Mouse (Mus musculus) embryonic facial prominence, embryonic 10.5 days (tissue): ENCODE results near the gene Clybl. TPM values are rescaled to one million over a fixed set of nuclear protein-coding genes. Genes with fewer than 3 reads are reported as not detected.
A peak's percentile ranks its signal among the peaks of the same experiment; 100 is the strongest.

ENCODE experiments used
- DNase-seq: peaks from one replicate; pipeline ENCODE4 v3.0.0-alpha.2; 2017; ENCODE audit warnings: low spot score
- H3K27ac ChIP-seq: fragments of 300-500 bp; sonication (generic); replicated peaks from 2 replicates; pipeline ENCODE4 v1.5.1; 2016; ENCODE audit warnings: mild to moderate bottlenecking
- H3K27me3 ChIP-seq: fragments of 300-500 bp; sonication (generic); replicated peaks from 2 replicates; pipeline ENCODE4 v1.6.1; 2016; ENCODE audit warnings: low read depth, mild to moderate bottlenecking; ENCODE audit not compliant: poor library complexity, severe bottlenecking
- H3K36me3 ChIP-seq: fragments of 300-500 bp; sonication (generic); replicated peaks from 2 replicates; pipeline ENCODE4 v1.6.1; 2016; ENCODE audit warnings: mild to moderate bottlenecking, moderate library complexity
- H3K4me1 ChIP-seq: fragments of 300-500 bp; sonication (generic); 2 replicates; pipeline ENCODE4 v1.6.1; 2016
- H3K4me3 ChIP-seq: fragments of 300-500 bp; sonication (generic); 2 replicates; pipeline ENCODE4 v1.5.1; 2016; ENCODE audit warnings: mild to moderate bottlenecking, moderate library complexity
- H3K9me3 ChIP-seq: fragments of 300-500 bp; sonication (generic); 2 replicates; pipeline ENCODE4 v1.6.1; 2016; ENCODE audit warnings: mild to moderate bottlenecking
- WGBS: fragments of 180-500 bp; shearing (Covaris S2); methylation state at CpG from one replicate; pipeline ENCODE4 v1.1.7; 2016; 5-methylcytosine and 5-hydroxymethylcytosine counted together
- polyA plus RNA-seq: library from polyadenylated mRNA; unstranded; fragments of >200 nt; fragmentation: Nextera tagmentation; extraction: Ambion mirVana; gene quantifications from 2 replicates; pipeline ENCODE4 v1.2.1, GENCODE M21; 2016

The Clybl gene
- polyA plus RNA-seq, 1 experiment from 2014 or later: 21.8 TPM

DNA sequence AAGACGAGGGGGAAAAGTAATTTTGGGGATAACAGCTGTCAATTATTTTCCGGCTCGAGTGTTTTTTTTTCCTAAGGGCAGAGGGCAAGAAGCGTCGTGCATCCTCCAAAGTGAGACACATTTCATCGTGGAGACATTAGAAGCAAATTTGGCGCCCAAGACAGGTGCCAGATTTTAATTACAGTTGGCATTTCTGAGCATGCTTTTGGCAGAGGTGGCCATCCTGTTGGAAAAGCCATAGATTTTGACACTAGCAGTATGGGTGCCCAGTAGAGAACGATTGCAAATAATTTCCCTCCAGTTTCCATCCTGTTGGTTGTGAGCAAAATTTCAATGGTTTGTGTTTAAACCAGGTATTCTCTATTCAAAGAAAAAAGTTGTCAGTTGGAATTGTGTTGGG is 32.1 kb downstream of the Clybl start:
- no peak for DNase-seq
- H3K27me3 ChIP-seq: no peaks in the 10 kb centered on the region
- no peak overlapping the region for H3K27ac ChIP-seq
- no peaks in the 10 kb centered on the region for H3K36me3 ChIP-seq
- no peaks in the 10 kb centered on the region for H3K4me1 ChIP-seq
- no peak overlapping the region for H3K4me3 ChIP-seq
- WGBS: 64% methylated on average over 8 of the region's 8 CpGs
- no peaks in the 10 kb centered on the region for H3K9me3 ChIP-seq

DNA sequence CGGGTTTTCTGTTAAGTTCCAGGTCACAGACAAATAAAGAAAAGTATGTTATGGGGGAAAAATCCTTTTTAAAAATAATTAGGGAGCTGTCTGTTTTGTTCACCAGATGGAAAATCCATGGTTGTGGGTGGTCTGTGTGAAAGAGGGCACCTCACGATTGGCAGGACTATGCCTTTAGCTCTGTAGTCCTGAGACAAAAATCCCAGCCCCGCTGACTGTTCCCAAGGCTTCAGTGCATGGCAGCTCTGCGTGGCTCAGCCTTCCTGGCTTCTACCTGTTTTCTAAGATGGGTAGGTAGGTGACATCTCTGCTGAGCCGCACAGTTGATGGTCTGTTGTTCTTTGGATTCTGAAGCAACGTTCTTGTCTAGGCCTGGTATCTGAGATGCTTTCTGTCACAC is 32.6 kb downstream of the Clybl start:
- no peak overlapping the region for H3K4me3 ChIP-seq
- H3K27ac ChIP-seq: no peak overlapping the region
- no peaks in the 10 kb centered on the region for H3K27me3 ChIP-seq
- no peak for DNase-seq
- WGBS: 87% methylated on average over 6 of the region's 6 CpGs
- peaks cover under 1% of the 10 kb centered on the region; the same call in 1 of the 2 replicates for H3K9me3 ChIP-seq
- no peaks in the 10 kb centered on the region for H3K4me1 ChIP-seq
- H3K36me3 ChIP-seq: no peaks in the 10 kb centered on the region

DNA sequence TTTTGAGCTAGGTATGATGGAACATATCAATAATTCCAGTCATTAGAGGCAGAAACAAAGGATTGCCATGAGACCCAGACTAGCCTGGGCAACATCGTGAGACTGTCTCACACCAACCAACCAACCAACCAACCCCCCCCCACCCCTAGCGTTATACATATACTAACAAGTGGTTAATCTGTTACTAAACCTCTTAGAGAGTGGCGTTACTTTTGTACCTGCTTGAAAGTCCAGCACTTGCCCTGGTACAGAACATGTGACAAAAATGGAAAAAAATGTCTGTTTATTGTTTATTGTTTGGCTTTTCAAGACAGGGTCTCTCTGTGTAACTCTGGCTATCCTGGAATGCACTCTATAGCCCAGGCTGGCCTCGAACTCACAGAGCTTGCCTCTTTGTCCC is 35.7 kb downstream of the Clybl start:
- WGBS: 87% methylated on average over 4 of the region's 4 CpGs
- no peaks in the 10 kb centered on the region for H3K4me1 ChIP-seq
- no peak for DNase-seq
- no peak overlapping the region for H3K27ac ChIP-seq
- peaks cover 6% of the 10 kb centered on the region; the same call in 1 of the 2 replicates for H3K9me3 ChIP-seq
- no peak overlapping the region for H3K4me3 ChIP-seq
- H3K36me3 ChIP-seq: no peaks in the 10 kb centered on the region
- H3K27me3 ChIP-seq: no peaks in the 10 kb centered on the region

DNA sequence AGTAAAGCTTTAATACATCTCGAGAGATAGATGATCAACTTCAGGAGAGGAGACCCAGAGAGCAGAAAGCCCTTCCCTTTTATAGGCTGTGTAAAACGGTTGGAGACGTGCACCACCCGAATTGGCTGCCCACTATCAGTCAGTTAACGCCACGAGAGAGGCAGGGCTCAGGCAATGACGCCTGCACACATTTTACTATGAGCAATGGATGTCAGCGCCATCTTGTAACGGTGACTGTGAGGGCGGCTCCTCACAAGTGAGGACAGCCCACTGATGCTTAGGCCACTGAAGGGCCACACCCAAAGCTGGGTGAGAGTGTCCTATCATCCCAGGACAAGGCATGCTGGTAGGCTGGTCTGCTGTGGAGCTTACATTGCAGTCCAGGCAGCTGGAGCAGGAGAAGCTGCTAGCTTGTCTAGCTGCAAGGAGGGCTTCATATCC is 41.5 kb downstream of the Clybl start:
- H3K4me3 ChIP-seq: no peak overlapping the region
- no peaks in the 10 kb centered on the region for H3K36me3 ChIP-seq
- peaks cover 38% of the 10 kb centered on the region for H3K4me1 ChIP-seq
- H3K9me3 ChIP-seq: peaks cover 6% of the 10 kb centered on the region; the same call in 1 of the 2 replicates
- no peak for DNase-seq
- peaks cover 46% of the 10 kb centered on the region for H3K27me3 ChIP-seq
- H3K27ac ChIP-seq: no peak overlapping the region
- 76% methylated on average over 10 of the region's 10 CpGs for WGBS

DNA sequence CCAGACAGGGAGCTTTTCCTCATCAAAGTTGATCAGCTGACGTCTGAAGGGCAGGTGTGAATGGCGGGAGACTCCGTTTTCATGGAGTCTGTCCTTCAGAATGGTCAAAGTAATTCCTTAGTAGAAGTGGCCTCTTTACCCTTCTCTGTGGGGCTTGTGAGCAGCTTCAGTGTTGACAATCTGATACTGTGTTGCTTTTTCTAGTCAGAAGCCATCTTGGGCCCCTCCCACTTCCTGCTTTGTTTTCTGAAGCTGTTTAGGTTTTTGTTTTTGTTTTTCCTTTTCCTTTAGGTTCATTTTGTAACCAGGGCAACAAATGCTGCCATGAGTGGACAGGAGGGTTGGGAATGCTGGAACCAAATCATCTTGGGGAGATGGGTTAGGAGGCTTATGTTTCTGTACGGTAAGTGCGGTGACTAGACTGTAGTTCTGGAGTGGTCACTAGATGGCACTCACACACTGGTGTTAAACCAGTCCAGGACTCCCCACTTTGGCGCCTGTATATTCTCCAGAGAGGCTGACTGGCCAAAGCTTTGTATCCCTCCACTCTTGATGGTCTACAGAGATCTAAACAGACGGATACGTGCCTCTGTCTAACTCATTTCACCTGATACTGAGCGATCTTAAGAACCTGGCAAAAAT is 42.1 kb downstream of the Clybl start:
- peaks cover 40% of the 10 kb centered on the region for H3K4me1 ChIP-seq
- peak; percentile 78 for DNase-seq
- no peaks in the 10 kb centered on the region for H3K36me3 ChIP-seq
- no peak overlapping the region for H3K27ac ChIP-seq
- H3K27me3 ChIP-seq: peaks cover 49% of the 10 kb centered on the region
- no peak overlapping the region for H3K4me3 ChIP-seq
- 19% methylated on average over 9 of the region's 9 CpGs for WGBS
- peaks cover 6% of the 10 kb centered on the region; the same call in 1 of the 2 replicates for H3K9me3 ChIP-seq

DNA sequence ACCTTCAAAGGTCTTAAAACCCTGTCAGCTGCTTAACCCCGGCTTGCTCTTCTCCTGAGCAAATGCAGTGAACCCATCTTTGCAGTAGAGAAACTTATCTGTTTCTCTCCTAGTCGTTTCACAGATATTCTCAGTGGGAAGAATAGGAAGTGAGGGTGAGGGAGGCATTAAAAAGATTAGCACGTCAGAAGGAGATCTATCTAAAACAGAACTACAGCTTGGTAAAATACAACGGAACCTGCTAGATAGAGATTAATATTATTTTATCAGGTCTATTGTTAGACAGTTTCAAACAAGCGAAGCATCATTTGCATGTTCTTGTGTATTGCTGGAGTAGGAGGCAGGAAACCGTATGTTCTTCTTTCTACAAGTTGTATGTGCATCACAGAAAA is 42.6 kb downstream of the Clybl start:
- H3K36me3 ChIP-seq: no peaks in the 10 kb centered on the region

DNA sequence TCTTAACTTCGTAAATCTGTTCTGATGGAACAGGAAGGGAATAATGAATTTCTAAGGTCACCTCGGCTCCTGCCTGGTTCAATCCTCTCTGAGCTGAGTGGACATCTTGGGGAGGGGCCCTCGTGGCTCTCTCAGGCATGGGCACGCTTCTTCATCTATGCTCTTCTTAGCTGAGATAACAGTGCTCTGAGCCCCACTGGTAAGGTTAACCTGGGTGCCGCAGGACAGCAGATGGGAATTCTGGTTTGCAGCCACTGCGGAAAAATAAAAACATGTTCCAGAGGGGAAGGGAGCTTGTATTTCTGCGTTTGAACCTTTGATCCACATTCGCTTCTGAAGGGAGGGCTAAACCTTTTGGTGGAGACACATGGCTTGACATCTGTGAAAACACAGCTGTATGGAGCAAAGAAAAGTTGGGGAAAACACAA is 43.0 kb downstream of the Clybl start:
- Histone ChIP-seq H3K27ac (no peak overlapping the region), H3K9me3 (peaks cover 2% of the 10 kb centered on the region; the same call in 1 of the 2 replicates), H3K27me3 (peaks cover 58% of the 10 kb centered on the region), H3K36me3 (no peaks in the 10 kb centered on the region), H3K4me1 (peaks cover 48% of the 10 kb centered on the region), H3K4me3 (no peak overlapping the region)
- DNase-seq: no peak
- WGBS: 28% methylated on average over 8 of the region's 8 CpGs

More for the DNA sequence above, 42.6 kb downstream of the Clybl start:
- Histone ChIP-seq H3K9me3 (peaks cover 6% of the 10 kb centered on the region; the same call in 1 of the 2 replicates), H3K4me3 (no peak overlapping the region), H3K27ac (no peak overlapping the region), H3K4me1 (peaks cover 45% of the 10 kb centered on the region), H3K27me3 (peaks cover 54% of the 10 kb centered on the region)
- 44% methylated on average over 6 of the region's 6 CpGs for WGBS
- no peak for DNase-seq

DNA sequence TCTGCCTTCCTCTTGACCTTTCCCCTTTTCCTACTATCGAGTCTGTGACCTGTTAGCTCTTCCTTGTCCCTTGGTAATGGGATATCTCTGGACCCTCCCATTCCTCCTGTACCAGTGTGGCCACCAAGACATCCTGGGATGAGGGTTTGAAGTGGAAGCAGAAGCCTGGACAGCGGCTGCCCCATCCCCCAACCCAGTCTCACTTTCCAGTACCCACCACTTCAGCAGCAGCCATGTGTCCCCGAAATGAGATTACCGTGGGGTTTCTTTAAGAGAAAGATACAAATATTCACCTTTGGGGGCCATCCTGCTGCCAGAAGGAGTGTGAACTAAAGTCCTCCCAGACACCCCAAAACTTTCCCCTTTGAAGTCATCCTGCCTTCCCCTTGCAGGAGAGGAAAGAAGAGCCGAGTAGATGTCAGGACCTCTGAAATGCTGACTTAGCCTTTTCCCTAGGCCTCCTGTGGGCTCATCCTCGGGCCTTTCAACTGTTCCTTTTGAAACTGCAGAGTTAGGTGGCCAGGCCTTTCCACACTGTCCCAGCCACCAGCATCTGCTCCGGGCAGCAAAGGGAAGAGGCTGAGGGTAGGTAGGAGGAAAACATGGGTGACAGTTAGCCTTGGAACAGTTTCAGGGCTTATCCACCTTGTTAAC is 44.1 kb downstream of the Clybl start:
- peaks cover 69% of the 10 kb centered on the region for H3K27me3 ChIP-seq
- H3K4me1 ChIP-seq: peaks cover 52% of the 10 kb centered on the region

DNA sequence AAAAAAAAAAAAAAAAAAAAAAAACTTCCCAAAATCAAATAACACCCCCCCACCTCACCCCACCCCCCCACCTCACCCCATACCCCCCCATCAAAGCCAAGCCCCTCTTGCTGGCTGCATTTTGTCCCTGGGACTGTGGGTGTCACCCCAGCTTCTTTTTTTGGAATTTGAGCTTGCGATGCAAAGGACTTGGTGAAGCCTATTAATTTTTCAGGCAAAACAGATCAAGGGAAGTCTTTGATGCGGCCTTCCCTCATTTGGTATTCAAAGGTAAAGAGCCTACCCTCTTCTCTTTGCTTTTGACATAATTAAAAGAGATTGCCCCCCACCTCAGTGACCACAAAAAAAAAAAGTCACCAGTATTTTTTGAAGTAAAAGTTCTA is 44.6 kb downstream of the Clybl start:
- WGBS: 46% methylated on average over 2 of the region's 2 CpGs
- no peak overlapping the region for H3K27ac ChIP-seq
- no peaks in the 10 kb centered on the region for H3K9me3 ChIP-seq
- peaks cover 74% of the 10 kb centered on the region for H3K27me3 ChIP-seq
- peaks cover 55% of the 10 kb centered on the region for H3K4me1 ChIP-seq
- DNase-seq: no peak
- H3K4me3 ChIP-seq: no peak overlapping the region
- no peaks in the 10 kb centered on the region for H3K36me3 ChIP-seq

More for the DNA sequence above, 44.1 kb downstream of the Clybl start:
- WGBS: 4% methylated on average over 7 of the region's 7 CpGs
- Histone ChIP-seq H3K9me3 (no peaks in the 10 kb centered on the region), H3K4me3 (no peak overlapping the region), H3K36me3 (no peaks in the 10 kb centered on the region), H3K27ac (no peak overlapping the region)
- DNase-seq: no peak

DNA sequence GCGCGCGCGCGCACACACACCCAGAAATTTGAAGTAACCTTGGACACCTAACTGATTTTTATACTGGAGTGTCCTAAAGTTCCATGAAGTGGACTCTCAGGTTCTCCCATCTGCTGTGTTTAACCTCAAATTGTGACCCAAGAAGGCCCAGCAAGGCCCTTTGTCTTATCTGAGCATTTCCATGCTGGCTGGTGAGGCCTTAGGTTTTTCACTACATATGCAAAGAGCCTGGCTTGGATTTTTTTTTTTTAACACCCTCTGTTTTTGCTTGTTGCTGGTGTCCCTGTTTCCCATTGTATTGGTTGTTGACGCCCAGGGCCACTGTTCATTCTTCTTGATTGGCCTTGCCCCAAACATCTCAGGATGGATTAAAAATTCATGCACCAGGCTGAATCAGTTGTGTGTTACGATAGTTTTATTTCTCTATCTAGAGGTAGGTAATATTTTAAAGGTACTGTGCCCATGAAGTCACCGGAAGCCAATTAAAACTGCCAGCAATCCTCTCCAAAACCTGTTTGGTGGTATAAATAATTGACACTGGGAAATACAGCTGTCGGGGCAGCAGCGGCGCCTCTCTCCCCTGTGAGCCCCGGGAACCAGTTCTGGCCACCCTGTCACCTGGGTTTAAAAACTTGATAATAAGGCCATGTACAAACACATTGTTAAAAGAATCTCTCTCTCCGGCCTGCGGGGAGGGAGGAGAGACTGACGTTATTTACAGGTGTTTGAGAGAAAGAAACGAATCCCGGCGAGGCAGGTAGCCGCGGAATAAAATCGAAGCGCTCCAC is 45.4 kb downstream of the Clybl start:
- DNase-seq: no peak
- Histone ChIP-seq H3K27me3 (peaks cover 81% of the 10 kb centered on the region), H3K4me1 (peaks cover 55% of the 10 kb centered on the region), H3K9me3 (no peaks in the 10 kb centered on the region), H3K4me3 (no peak overlapping the region), H3K36me3 (no peaks in the 10 kb centered on the region), H3K27ac (no peak overlapping the region; the same call in 1 of the 2 replicates)
- 39% methylated on average over 22 of the region's 22 CpGs for WGBS

DNA sequence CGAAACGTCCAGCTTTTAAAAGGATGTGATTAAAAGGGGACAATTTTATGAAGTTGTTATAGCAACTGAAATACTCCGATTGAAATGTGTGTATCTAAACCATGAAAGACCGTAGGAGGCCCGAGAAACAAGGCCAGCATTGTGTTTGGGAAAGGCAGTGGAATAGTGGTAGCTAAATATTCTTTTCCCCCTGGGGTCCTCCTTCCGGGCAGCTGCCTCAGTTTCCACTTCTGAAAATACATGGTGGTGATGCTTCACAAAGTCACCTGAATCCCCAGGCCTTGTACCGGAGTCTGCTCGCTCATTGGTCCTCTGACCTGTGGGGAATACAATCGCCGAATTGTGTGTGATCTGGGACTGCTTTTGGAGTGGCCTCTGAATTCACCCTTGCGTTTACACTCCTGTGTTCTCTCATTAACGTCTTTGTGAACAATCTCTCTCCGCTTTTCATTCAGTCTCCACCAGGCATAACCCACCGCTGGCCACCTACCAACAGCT is 46.0 kb downstream of the Clybl start:
- 14% methylated on average over 14 of the region's 14 CpGs for WGBS
- no peak overlapping the region for H3K4me3 ChIP-seq
- H3K36me3 ChIP-seq: no peaks in the 10 kb centered on the region
- peaks cover 84% of the 10 kb centered on the region for H3K27me3 ChIP-seq
- no peak overlapping the region for H3K27ac ChIP-seq
- H3K9me3 ChIP-seq: no peaks in the 10 kb centered on the region
- DNase-seq: peak; percentile 45
- peaks cover 55% of the 10 kb centered on the region for H3K4me1 ChIP-seq

DNA sequence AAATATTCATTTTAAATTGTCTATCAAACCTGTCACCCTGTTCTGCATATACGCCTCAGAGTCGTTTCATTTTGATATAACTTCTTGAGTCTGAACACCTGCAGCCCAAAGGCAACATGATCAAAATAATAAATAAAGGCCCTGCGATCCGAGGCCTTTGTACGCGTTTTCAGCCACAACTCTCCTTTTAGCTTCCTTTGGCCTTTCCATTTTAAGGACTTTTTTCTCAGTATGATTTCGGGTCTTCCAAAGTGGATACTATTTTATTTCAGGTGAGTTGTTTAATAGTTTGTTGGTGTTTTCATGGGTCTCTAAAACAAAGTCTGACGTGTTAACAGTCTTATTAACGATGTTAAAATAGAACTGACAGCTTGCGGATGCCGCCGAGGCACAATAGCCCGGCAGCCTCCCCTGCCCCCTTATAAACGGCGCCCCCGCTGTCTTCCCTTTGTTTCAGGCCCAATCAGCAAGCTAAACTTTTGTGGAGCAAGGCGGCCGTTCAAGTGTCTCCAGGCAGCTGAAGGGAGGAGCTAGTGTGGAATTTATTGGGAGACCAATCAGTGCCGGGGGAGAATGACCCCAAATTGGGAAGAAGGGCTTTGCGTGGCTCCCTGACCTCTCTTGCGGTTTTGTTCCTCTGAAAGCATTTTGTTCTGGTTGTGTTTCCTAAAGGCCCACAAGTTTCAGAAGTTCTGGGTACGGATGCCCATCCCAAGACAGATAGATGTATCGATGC is 47.5 kb downstream of the Clybl start:
- Histone ChIP-seq H3K4me1 (peaks cover 52% of the 10 kb centered on the region), H3K36me3 (no peaks in the 10 kb centered on the region), H3K4me3 (peak overlapping the region; percentile 25; the same call in 1 of the 2 replicates), H3K27ac (no peak overlapping the region), H3K27me3 (peaks cover 77% of the 10 kb centered on the region), H3K9me3 (no peaks in the 10 kb centered on the region)
- DNase-seq: peak; percentile 62
- 9% methylated on average over 23 of the region's 23 CpGs for WGBS
